Mouse (Mus musculus): ENCODE measurements around the gene Pias1. TPM values are rescaled to one million over a fixed set of nuclear protein-coding genes. Genes with fewer than 3 reads are reported as not detected.
"Not testable (repeated sequence)": the region's sequence is repeated elsewhere in the genome, so short reads cannot be mapped to it uniquely, and the experiment has no call there.

Gene Pias1
- polyA plus RNA-seq, 1 experiment from 2014 or later = 46.2 TPM

GRCm38 (mm10) chr9:62876966-62877616, 110.6 kb downstream of the Pias1 start:
- 82% methylated on average over 7 of the region's 7 CpGs for WGBS

GRCm38 (mm10) chr9:62870728-62871127, 117.0 kb downstream of the Pias1 start:
- H3K36me3 ChIP-seq (ENCODE audit: control insufficient read depth, insufficient read depth, low read length) = no peaks in the 10 kb centered on the region
- ATAC-seq = no peak
- no peaks in the 10 kb centered on the region for H3K4me1 ChIP-seq (ENCODE audit: control insufficient read depth, insufficient read depth, low read length)
- H3K4me3 ChIP-seq (ENCODE audit: low read length) = no peak overlapping the region
- no peak overlapping the region for H3K27ac ChIP-seq (ENCODE audit: low read length)
- no peaks in the 10 kb centered on the region for H3K27me3 ChIP-seq (replicated peaks; ENCODE audit: control insufficient read depth, insufficient read depth, low read length)
- no peaks in the 10 kb centered on the region for H3K9me3 ChIP-seq (ENCODE audit: control insufficient read depth, low read length)
- no peak overlapping the region for H3K9ac ChIP-seq (ENCODE audit: low read depth, low read length)
- no peak overlapping the region for H3K4me2 ChIP-seq (ENCODE audit: low read depth, low read length)

More at GRCm38 (mm10) chr9:62876966-62877616, 110.6 kb downstream of the Pias1 start:
- H3K4me2 ChIP-seq (ENCODE audit: low read depth, low read length) = no peak overlapping the region
- H3K27me3 ChIP-seq (replicated peaks; ENCODE audit: control insufficient read depth, insufficient read depth, low read length) = no peaks in the 10 kb centered on the region
- 0 out of 2 replicates have a peak, but pooled peaks cover 3% of the 10 kb centered on the region for H3K36me3 ChIP-seq (ENCODE audit: control insufficient read depth, insufficient read depth, low read length)
- no peak overlapping the region for H3K9ac ChIP-seq (ENCODE audit: low read depth, low read length)
- no peaks in the 10 kb centered on the region for H3K4me1 ChIP-seq (ENCODE audit: control insufficient read depth, insufficient read depth, low read length)
- no peak overlapping the region for H3K27ac ChIP-seq (ENCODE audit: low read length)
- no peak overlapping the region for H3K4me3 ChIP-seq (ENCODE audit: low read length)
- no peaks in the 10 kb centered on the region for H3K9me3 ChIP-seq (ENCODE audit: control insufficient read depth, low read length)
- ATAC-seq = no peak

GRCm38 (mm10) chr9:62869236-62869635, 118.5 kb downstream of the Pias1 start:
- not testable (repeated sequence) for H3K9me3 ChIP-seq (ENCODE audit: control insufficient read depth, low read length); H3K36me3 ChIP-seq (ENCODE audit: control insufficient read depth, insufficient read depth, low read length); H3K9ac ChIP-seq (ENCODE audit: low read depth, low read length); ATAC-seq; H3K27ac ChIP-seq (ENCODE audit: low read length); H3K4me1 ChIP-seq (ENCODE audit: control insufficient read depth, insufficient read depth, low read length); H3K4me2 ChIP-seq (ENCODE audit: low read depth, low read length); H3K4me3 ChIP-seq (ENCODE audit: low read length); H3K27me3 ChIP-seq (replicated peaks; ENCODE audit: control insufficient read depth, insufficient read depth, low read length)
- WGBS = 91% methylated on average over 4 of the region's 4 CpGs

GRCm38 (mm10) chr9:62860866-62861265, 126.9 kb downstream of the Pias1 start:
- 80% methylated on average over 4 of the region's 4 CpGs for WGBS
- no peaks in the 10 kb centered on the region for H3K9me3 ChIP-seq (ENCODE audit: control insufficient read depth, low read length)
- no peak overlapping the region for H3K9ac ChIP-seq (ENCODE audit: low read depth, low read length)
- H3K4me1 ChIP-seq (ENCODE audit: control insufficient read depth, insufficient read depth, low read length) = peaks cover 18% of the 10 kb centered on the region
- H3K4me3 ChIP-seq (ENCODE audit: low read length) = no peak overlapping the region
- no peaks in the 10 kb centered on the region for H3K27me3 ChIP-seq (replicated peaks; ENCODE audit: control insufficient read depth, insufficient read depth, low read length)
- H3K4me2 ChIP-seq (ENCODE audit: low read depth, low read length) = no peak overlapping the region
- no peak for ATAC-seq
- no peak overlapping the region for H3K27ac ChIP-seq (ENCODE audit: low read length)
- no peaks in the 10 kb centered on the region for H3K36me3 ChIP-seq (ENCODE audit: control insufficient read depth, insufficient read depth, low read length)

GRCm38 (mm10) chr9:62860102-62860501, 127.6 kb downstream of the Pias1 start:
- H3K27me3 ChIP-seq (replicated peaks; ENCODE audit: control insufficient read depth, insufficient read depth, low read length); H3K9me3 ChIP-seq (ENCODE audit: control insufficient read depth, low read length); H3K36me3 ChIP-seq (ENCODE audit: control insufficient read depth, insufficient read depth, low read length); ATAC-seq: not testable (repeated sequence)
- Histone ChIP-seq H3K4me3 (ENCODE audit: low read length) (peak overlapping the region; percentile 51), H3K27ac (ENCODE audit: low read length) (peak overlapping the region; percentile 97; the same call in 1 of the 2 replicates), H3K4me1 (ENCODE audit: control insufficient read depth, insufficient read depth, low read length) (peaks cover 18% of the 10 kb centered on the region), H3K9ac (ENCODE audit: low read depth, low read length) (peak overlapping the region; percentile 69; the same call in 1 of the 2 replicates), H3K4me2 (ENCODE audit: low read depth, low read length) (peak overlapping the region; percentile 60)
- 45% methylated on average over 7 of the region's 7 CpGs for WGBS

GRCm38 (mm10) chr9:62858266-62859019, 129.3 kb downstream of the Pias1 start:
- 30% methylated on average over 8 of the region's 8 CpGs for WGBS
- H3K4me2 ChIP-seq (ENCODE audit: low read depth, low read length) = peak overlapping the region; percentile 60
- H3K9ac ChIP-seq (ENCODE audit: low read depth, low read length) = peak overlapping the region; percentile 69
- H3K36me3 ChIP-seq (ENCODE audit: control insufficient read depth, insufficient read depth, low read length) = no peaks in the 10 kb centered on the region
- H3K27me3 ChIP-seq (replicated peaks; ENCODE audit: control insufficient read depth, insufficient read depth, low read length) = no peaks in the 10 kb centered on the region
- no peaks in the 10 kb centered on the region for H3K9me3 ChIP-seq (ENCODE audit: control insufficient read depth, low read length)
- peak overlapping the region; percentile 51 for H3K4me3 ChIP-seq (ENCODE audit: low read length)
- peaks cover 25% of the 10 kb centered on the region for H3K4me1 ChIP-seq (ENCODE audit: control insufficient read depth, insufficient read depth, low read length)
- H3K27ac ChIP-seq (ENCODE audit: low read length) = peak overlapping the region; percentile 97
- peak; percentile 43 for ATAC-seq

- peak within 1 kb of the TSS; percentile 51 for H3K4me3 ChIP-seq (ENCODE audit: low read length)
- peak within 1 kb of the TSS; percentile 97 for H3K27ac ChIP-seq (ENCODE audit: low read length)
- no peaks in the 10 kb centered on the region for H3K9me3 ChIP-seq (ENCODE audit: control insufficient read depth, low read length)
- ATAC-seq = peak; percentile 89
- H3K4me2 ChIP-seq (ENCODE audit: low read depth, low read length) = peak within 1 kb of the TSS; percentile 60
- WGBS = 13% methylated on average over 20 of the region's 20 CpGs
- peak within 1 kb of the TSS; percentile 69 for H3K9ac ChIP-seq (ENCODE audit: low read depth, low read length)
- no peaks in the 10 kb centered on the region for H3K27me3 ChIP-seq (replicated peaks; ENCODE audit: control insufficient read depth, insufficient read depth, low read length)
- peaks cover 25% of the 10 kb centered on the region for H3K4me1 ChIP-seq (ENCODE audit: control insufficient read depth, insufficient read depth, low read length)
- H3K36me3 ChIP-seq (ENCODE audit: control insufficient read depth, insufficient read depth, low read length) = no peaks in the 10 kb centered on the region
Measured at GRCm38 (mm10) chr9:62857719-62858261, 129.9 kb downstream of the Pias1 start, which contains the start of gene Calml4. Calml4 (plus strand) TSS chr9:62858080.

- ATAC-seq = peak; percentile 84
- Histone ChIP-seq H3K4me1 (ENCODE audit: control insufficient read depth, insufficient read depth, low read length) (peaks cover 25% of the 10 kb centered on the region), H3K4me3 (ENCODE audit: low read length) (peak overlapping the region; percentile 51), H3K36me3 (ENCODE audit: control insufficient read depth, insufficient read depth, low read length) (no peaks in the 10 kb centered on the region), H3K4me2 (ENCODE audit: low read depth, low read length) (peak overlapping the region; percentile 60), H3K27ac (ENCODE audit: low read length) (peak overlapping the region; percentile 97), H3K9ac (ENCODE audit: low read depth, low read length) (peak overlapping the region; percentile 69), H3K9me3 (ENCODE audit: control insufficient read depth, low read length) (no peaks in the 10 kb centered on the region), H3K27me3 (replicated peaks; ENCODE audit: control insufficient read depth, insufficient read depth, low read length) (no peaks in the 10 kb centered on the region)
- WGBS = 44% methylated on average over 9 of the region's 9 CpGs
Measured at GRCm38 (mm10) chr9:62857216-62857615, 130.5 kb downstream of the Pias1 start.

- 33% methylated on average over 4 of the region's 4 CpGs for WGBS
- no peaks in the 10 kb centered on the region for H3K27me3 ChIP-seq (replicated peaks; ENCODE audit: control insufficient read depth, insufficient read depth, low read length)
- peak overlapping the region; percentile 34; the same call in 1 of the 2 replicates for H3K27ac ChIP-seq (ENCODE audit: low read length)
Measured at GRCm38 (mm10) chr9:62854483-62854882, 133.2 kb downstream of the Pias1 start.

More at GRCm38 (mm10) chr9:62854483-62854882, 133.2 kb downstream of the Pias1 start:
- Histone ChIP-seq H3K4me2 (ENCODE audit: low read depth, low read length) (no peak overlapping the region), H3K4me1 (ENCODE audit: control insufficient read depth, insufficient read depth, low read length) (peaks cover 25% of the 10 kb centered on the region), H3K36me3 (ENCODE audit: control insufficient read depth, insufficient read depth, low read length) (0 out of 2 replicates have a peak, but pooled peaks cover 3% of the 10 kb centered on the region), H3K9ac (ENCODE audit: low read depth, low read length) (peak overlapping the region; percentile 44; the same call in 1 of the 2 replicates), H3K9me3 (ENCODE audit: control insufficient read depth, low read length) (no peaks in the 10 kb centered on the region), H3K4me3 (ENCODE audit: low read length) (no peak overlapping the region)
- ATAC-seq = no peak
